Mouse (Mus musculus) Patski (cell line): ENCODE results near the gene Psmd9. TPM values are rescaled to one million over a fixed set of nuclear protein-coding genes. Genes with fewer than 3 reads are reported as not detected.

ENCODE experiments used
- ATAC-seq: fragments of 100-300 bp; one replicate; pipeline ENCODE4 v1.8.0; 2021
- CTCF ChIA-PET: fragments of 350-600 bp; sonication (Branson Sonifier 250); formaldehyde crosslinking; loops from one replicate; lab custom pipeline; 2022; ENCODE audit warnings: inconsistent platforms; lab: Charles Lee
- POLR2A ChIA-PET: fragments of 350-600 bp; sonication (Branson Sonifier 250); formaldehyde crosslinking; loops from one replicate; lab custom pipeline; 2022; ENCODE audit warnings: antibody characterized with exemption, inconsistent platforms; lab: Charles Lee
- DNase-seq: peaks from one replicate; pipeline ENCODE4 v3.0.0-alpha.2; 2011; ENCODE audit warnings: low read depth, low spot score
- H3K27me3 ChIP-seq: fragments of 371-371 bp; one replicate; pipeline ENCODE4 v1.5.1; 2021
- CTCF ChIP-seq: fragments of 100-300 bp; IDR thresholded peaks from one replicate; pipeline ENCODE4 v1.5.1; 2021
- in situ Hi-C: fragments of 300-500 bp; cut with MboI; formaldehyde crosslinking; loops from 3 replicates; pipeline ENCODE4 v1.11.1; 2018; ENCODE audit warnings: low pct_unique_long_range_greater_than_20kb, mixed read lengths
- polyA plus RNA-seq: library from polyadenylated mRNA; unstranded; gene quantifications from one replicate; pipeline ENCODE4 v1.2.3, GENCODE M21; 2021

Psmd9 gene
- polyA plus RNA-seq, 1 experiment from 2014 or later: 59.3 TPM

GRCm38 (mm10) chr5:123256841-123257755, 87.9 kb downstream of the Psmd9 start:
- ChIA-PET POLR2A (interaction anchor here (0.7 kb wide), 1 partner anchor 203 kb away, joined by 4 read pairs; no protein-coding TSS in a partner anchor), CTCF (interaction anchor here (0.6 to 2.5 kb wide), 4 partner anchors 10 to 210 kb away, joined by 3 to 5 read pairs (median 4); no protein-coding TSS in a partner anchor)
- ATAC-seq (no peak), DNase-seq (no peak)
- in situ Hi-C loops: no loop called here
- TF ChIP-seq CTCF: no peak
- no peaks in the 10 kb centered on the region for H3K27me3 ChIP-seq

DNA sequence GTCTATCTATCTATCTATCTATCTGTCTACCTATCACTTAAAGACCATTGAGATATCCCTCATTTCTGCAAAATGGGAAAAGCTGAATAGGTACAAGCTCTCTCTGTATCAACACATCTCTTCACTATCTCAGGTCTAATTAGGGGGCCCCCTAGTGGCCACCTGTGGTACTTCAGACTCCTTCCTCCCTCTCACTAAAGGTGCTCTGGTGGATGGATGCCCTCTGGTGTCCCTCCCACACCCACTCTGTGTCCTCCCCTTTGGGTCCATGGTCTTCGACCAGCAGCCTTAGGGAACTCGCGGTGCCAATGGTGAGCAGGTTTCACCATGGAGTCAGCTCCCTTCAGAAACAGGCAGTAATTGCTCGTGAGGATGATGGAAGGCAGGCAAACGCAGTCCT, 89.8 kb downstream of the Psmd9 start:
- TF ChIP-seq CTCF: peak; percentile 85
- DNase-seq: no peak

DNA sequence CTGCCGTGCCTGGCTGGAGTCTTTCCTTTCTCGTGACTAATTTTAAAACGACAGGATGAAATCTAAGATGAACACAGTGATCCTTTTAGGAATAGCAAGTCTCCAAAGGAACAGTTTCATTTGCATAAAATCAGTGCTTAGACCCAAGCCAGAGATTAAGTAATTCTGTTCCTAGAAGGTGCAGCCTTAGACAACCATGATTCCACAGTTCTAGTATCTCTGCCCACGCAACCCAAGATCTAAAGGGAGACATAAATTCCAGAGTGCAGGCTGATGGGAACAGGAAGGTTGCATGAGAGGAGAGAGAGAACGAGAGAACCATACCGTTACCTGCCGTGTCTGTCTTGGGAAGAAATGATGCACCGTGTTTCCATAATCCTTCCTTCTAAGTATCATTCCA, 91.5 kb downstream of the Psmd9 start:
- TF ChIP-seq CTCF: no peak
- POLR2A ChIA-PET: interaction anchor here (0.7 kb wide), 2 partner anchors 65 to 93 kb away, joined by 3 to 4 read pairs; no protein-coding TSS in a partner anchor
- H3K27me3 ChIP-seq: no peaks in the 10 kb centered on the region
- CTCF ChIA-PET: interaction anchor here (1.0 kb wide), 1 partner anchor 10 kb away, joined by 3 read pairs; no protein-coding TSS in a partner anchor
- DNase-seq: no peak
- in situ Hi-C loops: no loop called here
- no peak for ATAC-seq

More for the DNA sequence above, 89.8 kb downstream of the Psmd9 start:
- ChIA-PET CTCF (interaction anchor here (0.6 to 2.5 kb wide), 12 partner anchors 8 to 204 kb away, joined by 3 to 11 read pairs (median 4); no protein-coding TSS in a partner anchor), POLR2A (interaction anchor here (0.6 kb wide), 2 partner anchors 30 to 201 kb away, joined by 3 read pairs; no protein-coding TSS in a partner anchor)
- in situ Hi-C loops: no loop called here
- no peak for ATAC-seq
- H3K27me3 ChIP-seq: no peaks in the 10 kb centered on the region

DNA sequence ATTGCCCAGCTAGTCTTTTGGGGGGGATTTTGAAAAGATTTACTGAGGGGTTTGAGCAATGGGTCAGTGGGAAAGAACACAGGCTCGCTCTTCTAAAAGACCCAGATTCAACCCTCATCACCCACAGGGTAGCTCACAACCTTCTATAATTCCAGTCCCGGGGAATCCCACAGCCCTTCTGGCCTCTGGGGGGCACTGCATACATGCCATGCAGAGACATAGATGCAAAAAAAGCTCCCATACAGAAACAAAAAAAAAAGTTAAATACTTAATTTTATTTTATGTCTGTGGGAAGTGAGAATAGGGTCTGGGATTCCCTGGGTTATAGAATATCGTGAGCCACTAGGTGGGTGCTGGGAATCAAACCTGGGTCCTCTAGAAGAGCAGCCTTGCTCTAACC, 97.7 kb downstream of the Psmd9 start:
- ChIA-PET CTCF (interaction anchor here (0.8 to 1.7 kb wide), 5 partner anchors 8 to 170 kb away, joined by 3 read pairs; no protein-coding TSS in a partner anchor), POLR2A (no interaction called here)
- in situ Hi-C loops: no loop called here
- peak; percentile 68 for TF ChIP-seq CTCF
- H3K27me3 ChIP-seq: no peaks in the 10 kb centered on the region
- no peak for DNase-seq
- ATAC-seq: no peak

GRCm38 (mm10) chr5:123268477-123269474, 99.6 kb downstream of the Psmd9 start:
- H3K27me3 ChIP-seq: no peaks in the 10 kb centered on the region
- ChIA-PET POLR2A (no interaction called here), CTCF (interaction anchor here (1.7 kb wide), 1 partner anchor 16 kb away, joined by 3 read pairs; no protein-coding TSS in a partner anchor)
- in situ Hi-C loops: no loop called here
- peak; percentile 39 for TF ChIP-seq CTCF
- DNase-seq (no peak), ATAC-seq (no peak)

GRCm38 (mm10) chr5:123270917-123271316, 101.7 kb downstream of the Psmd9 start:
- in situ Hi-C loops: no loop called here
- no peak for TF ChIP-seq CTCF
- ChIA-PET POLR2A (no interaction called here), CTCF (interaction anchor here (1.0 kb wide), 1 partner anchor 12 kb away, joined by 4 read pairs; no protein-coding TSS in a partner anchor)
- no peaks in the 10 kb centered on the region for H3K27me3 ChIP-seq
- DNase-seq: no peak
- ATAC-seq: no peak

GRCm38 (mm10) chr5:123272927-123273326, 103.7 kb downstream of the Psmd9 start:
- TF ChIP-seq CTCF: no peak
- H3K27me3 ChIP-seq: no peaks in the 10 kb centered on the region
- ChIA-PET CTCF (interaction anchor here (0.6 to 1.4 kb wide), 5 partner anchors 14 to 164 kb away, joined by 3 to 4 read pairs (median 3); partner anchors contain the start of gene Wdr66), POLR2A (interaction anchor here (0.7 kb wide), 1 partner anchor 266 kb away, joined by 5 read pairs; no protein-coding TSS in a partner anchor)
- ATAC-seq (no peak), DNase-seq (no peak)
- in situ Hi-C loops: no loop called here

GRCm38 (mm10) chr5:123276636-123277341, 107.6 kb downstream of the Psmd9 start:
- no peak for ATAC-seq
- ChIA-PET POLR2A (interaction anchor here (0.6 to 0.7 kb wide), 3 partner anchors 24 to 233 kb away, joined by 4 to 11 read pairs (median 4); partner anchors contain the start of gene B3gnt4), CTCF (interaction anchor here (0.8 to 1.5 kb wide), 2 partner anchors 12 to 160 kb away, joined by 3 to 5 read pairs; no protein-coding TSS in a partner anchor)
- in situ Hi-C loops: no loop called here
- H3K27me3 ChIP-seq: peaks cover 4% of the 10 kb centered on the region
- TF ChIP-seq CTCF: no peak
- no peak for DNase-seq

DNA sequence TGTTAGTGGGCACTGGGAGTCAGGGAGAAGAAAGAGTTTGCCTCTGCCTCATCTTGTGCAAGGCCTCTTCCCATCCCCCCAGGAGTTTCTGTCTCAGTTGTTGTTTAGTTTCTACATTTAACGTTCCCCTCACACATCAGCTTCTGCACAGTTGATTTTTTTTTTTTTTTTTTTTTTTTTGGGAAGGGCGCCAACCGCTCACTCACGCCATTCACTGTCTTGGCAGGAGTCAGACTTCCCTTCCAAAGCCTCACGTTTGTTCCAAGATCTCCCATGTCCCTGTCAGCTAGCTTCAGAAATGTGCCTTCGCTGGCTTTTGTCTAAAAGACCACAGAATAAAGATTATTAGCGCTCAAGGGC, 108.1 kb downstream of the Psmd9 start:
- in situ Hi-C loops: no loop called here
- no peak for TF ChIP-seq CTCF
- H3K27me3 ChIP-seq: peaks cover 4% of the 10 kb centered on the region
- DNase-seq (no peak), ATAC-seq (no peak)
- CTCF ChIA-PET: interaction anchor here (1.5 kb wide), 1 partner anchor 159 kb away, joined by 5 read pairs; no protein-coding TSS in a partner anchor
- POLR2A ChIA-PET: interaction anchor here (0.6 to 0.7 kb wide), 2 partner anchors 24 to 233 kb away, joined by 4 to 11 read pairs; partner anchors contain the start of gene B3gnt4
